Mouse (Mus musculus) bone marrow macrophage, adult 2 months (primary cell): ENCODE data around the gene Cd47.

ENCODE experiments used
- CTCF ChIP-seq: IDR thresholded peaks from 2 replicates; pipeline ENCODE4 v1.5.1; 2012; ENCODE audit warnings: low read depth, mild to moderate bottlenecking, low read length, moderate library complexity
- POLR2A ChIP-seq: IDR thresholded peaks from 2 replicates; pipeline ENCODE4 v1.6.1; 2012; ENCODE audit warnings: mild to moderate bottlenecking, low read depth, low read length, borderline replicate concordance

- TF ChIP-seq CTCF (no peak), POLR2A (no peak)
Observed at GRCm38 (mm10) chr16:49873918-49874317, 73.6 kb downstream of the Cd47 start.
